Mouse (Mus musculus) heart, adult 2 months (tissue): ENCODE data around the gene Rpl4.

Experiments used
- CTCF ChIP-seq: fragments of 200-600 bp; IDR thresholded peaks from 2 replicates; pipeline ENCODE4 v1.8.1; 2022; ENCODE audit warnings: antibody characterized with exemption, mild to moderate bottlenecking, moderate library complexity
- EP300 ChIP-seq: fragments of 200-500 bp; IDR thresholded peaks from 2 replicates; pipeline ENCODE4 v1.6.1; 2011; ENCODE audit warnings: low read depth, low read length, control low read depth; ENCODE audit not compliant: insufficient read depth

DNA sequence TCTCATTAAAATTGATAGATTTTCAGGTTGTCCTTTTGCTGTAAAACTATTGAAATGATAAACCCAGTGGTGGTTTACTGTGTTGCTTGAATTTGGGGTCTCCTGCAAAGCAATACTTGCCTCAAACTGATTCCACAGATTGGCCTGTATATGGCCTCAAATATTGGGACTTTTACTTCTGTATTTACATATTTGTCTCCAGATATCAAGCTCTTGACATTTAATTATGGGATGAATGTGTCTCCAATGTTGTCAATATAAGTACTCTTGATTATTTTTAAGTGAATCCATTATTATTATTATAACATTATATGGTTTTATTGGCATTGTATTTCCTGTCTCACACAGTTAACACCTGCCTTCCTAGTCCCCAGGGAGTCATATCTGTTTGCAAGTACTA is 1.2 kb downstream of the Rpl4 start:
- TF ChIP-seq CTCF (no peak), EP300 (no peak)
